Mouse (Mus musculus) thymus, adult 18-20 months (tissue): ENCODE results near the gene Ptprd.

Experiments
- DNase-seq, 2 experiments: peaks; one replicate each; pipeline ENCODE4 v3.0.0; 2022; ENCODE audit warnings: mixed read lengths in 2 of 2

The Ptprd gene

GRCm38 (mm10) chr4:77168866-77169265 is 1042.9 kb downstream of the Ptprd start:
- no peak for DNase-seq

- no peak for DNase-seq
These were observed 1054.2 kb downstream of the Ptprd start for GRCm38 (mm10) chr4:77157601-77158000.

GRCm38 (mm10) chr4:77155561-77155960 is 1056.2 kb downstream of the Ptprd start:
- no peak for DNase-seq

GRCm38 (mm10) chr4:77155037-77155436 is 1056.7 kb downstream of the Ptprd start:
- DNase-seq: no peak

- DNase-seq: no peak
These were observed 1086.9 kb downstream of the Ptprd start for GRCm38 (mm10) chr4:77124852-77125251.

- DNase-seq: no peak
These were observed 1100.9 kb downstream of the Ptprd start for GRCm38 (mm10) chr4:77110894-77111293.

GRCm38 (mm10) chr4:77107291-77107690 is 1104.5 kb downstream of the Ptprd start:
- no peak for DNase-seq

GRCm38 (mm10) chr4:77083165-77083564 is 1128.6 kb downstream of the Ptprd start:
- no peak for DNase-seq

GRCm38 (mm10) chr4:77077607-77078006 is 1134.2 kb downstream of the Ptprd start:
- no peak for DNase-seq

GRCm38 (mm10) chr4:77050536-77051207 is 1161.1 kb downstream of the Ptprd start:
- no peak for DNase-seq

GRCm38 (mm10) chr4:77004483-77004882 is 1207.3 kb downstream of the Ptprd start:
- DNase-seq: no peak

GRCm38 (mm10) chr4:76996172-76996571 is 1215.6 kb downstream of the Ptprd start:
- no peak for DNase-seq

GRCm38 (mm10) chr4:76989961-76990360 is 1221.8 kb downstream of the Ptprd start:
- no peak for DNase-seq

- no peak for DNase-seq
These were observed 1234.5 kb downstream of the Ptprd start for GRCm38 (mm10) chr4:76977056-76977809.

- no peak for DNase-seq
These were observed 1263.5 kb downstream of the Ptprd start for GRCm38 (mm10) chr4:76948251-76948650.

GRCm38 (mm10) chr4:76941382-76942360 is 1270.1 kb downstream of the Ptprd start:
- DNase-seq: no peak

- DNase-seq: no peak
These were observed 1280.2 kb downstream of the Ptprd start for GRCm38 (mm10) chr4:76931559-76931958.

- DNase-seq: no peak
These were observed 1298.1 kb downstream of the Ptprd start for GRCm38 (mm10) chr4:76913532-76914150.

- DNase-seq: no peak
These were observed 1310.1 kb downstream of the Ptprd start for GRCm38 (mm10) chr4:76901692-76902091.

- no peak for DNase-seq
These were observed 1322.1 kb downstream of the Ptprd start for GRCm38 (mm10) chr4:76889669-76890068.

GRCm38 (mm10) chr4:76881610-76882009 is 1330.2 kb downstream of the Ptprd start:
- DNase-seq: no peak

GRCm38 (mm10) chr4:76870971-76871370 is 1340.8 kb downstream of the Ptprd start:
- no peak for DNase-seq

GRCm38 (mm10) chr4:76865585-76865984 is 1346.2 kb downstream of the Ptprd start:
- no peak for DNase-seq
